Mouse (Mus musculus) lung, embryonic 16.5 days (tissue): ENCODE measurements around the gene Clcn6. TPM values are rescaled to one million over a fixed set of nuclear protein-coding genes. Genes with fewer than 3 reads are reported as not detected.

Experiments used
- ATAC-seq: fragments of 200-750 bp; cut with Nextera tagmentation; 2 replicates; pipeline ENCODE4 v1.8.0; 2017; ENCODE audit warnings: low read depth, mild to moderate bottlenecking, moderate library complexity
- H3K27ac ChIP-seq: fragments of 300-500 bp; sonication (generic); 2 replicates; pipeline ENCODE4 v1.5.1; 2014; ENCODE audit warnings: mild to moderate bottlenecking, control low read depth, low read length
- H3K27me3 ChIP-seq: fragments of 300-500 bp; sonication (generic); 2 replicates; pipeline ENCODE4 v1.6.1; 2014; ENCODE audit warnings: low read depth, low read length, mixed read lengths; ENCODE audit not compliant: control insufficient read depth, insufficient read depth
- H3K36me3 ChIP-seq: fragments of 300-500 bp; sonication (generic); 2 replicates; pipeline ENCODE4 v1.6.1; 2014; ENCODE audit warnings: low read length; ENCODE audit not compliant: control insufficient read depth, insufficient read depth
- H3K4me1 ChIP-seq: fragments of 300-500 bp; sonication (generic); replicated peaks from 2 replicates; pipeline ENCODE4 v1.6.1; 2014; ENCODE audit warnings: low read length, mixed read lengths; ENCODE audit not compliant: control insufficient read depth, insufficient read depth
- H3K4me2 ChIP-seq: fragments of 300-500 bp; sonication (generic); 2 replicates; pipeline ENCODE4 v1.6.1; 2014; ENCODE audit warnings: low read depth, low read length, control low read depth
- H3K4me3 ChIP-seq: fragments of 300-500 bp; sonication (generic); 2 replicates; pipeline ENCODE4 v1.5.1; 2014; ENCODE audit warnings: mild to moderate bottlenecking, low read length, control low read depth
- H3K9ac ChIP-seq: fragments of 300-500 bp; sonication (generic); 2 replicates; pipeline ENCODE4 v1.6.1; 2014; ENCODE audit warnings: low read length, control low read depth
- H3K9me3 ChIP-seq: fragments of 300-500 bp; sonication (generic); 2 replicates; pipeline ENCODE4 v1.6.1; 2016; ENCODE audit warnings: low read length; ENCODE audit not compliant: control insufficient read depth
- WGBS: fragments of 180-500 bp; shearing (Covaris S2); extraction: QIAGEN DNeasy Blood & Tissue Kit; methylation state at CpG from one replicate; pipeline ENCODE4 v1.1.7; 2014; 5-methylcytosine and 5-hydroxymethylcytosine counted together
- polyA plus RNA-seq: library from polyadenylated mRNA; unstranded; fragments of >200 nt; fragmentation: Nextera tagmentation; extraction: Ambion mirVana; gene quantifications from 2 replicates; pipeline ENCODE4 v1.2.1, GENCODE M21; 2015

Gene Clcn6
- polyA plus RNA-seq, 1 experiment from 2014 or later, result 4.5 TPM

GRCm38 (mm10) chr4:147957141-147957540 lies 81.5 kb downstream of the Clcn6 start:
- 0 out of 2 replicates have a peak, but pooled peaks have one; percentile 41 for ATAC-seq
- WGBS, result 41% methylated on average over 11 of the region's 11 CpGs
- Histone ChIP-seq H3K4me2 (no peak overlapping the region), H3K4me3 (no peak overlapping the region), H3K9me3 (no peaks in the 10 kb centered on the region), H3K27me3 (no peaks in the 10 kb centered on the region), H3K9ac (no peak overlapping the region), H3K36me3 (peaks cover 2% of the 10 kb centered on the region; the same call in 1 of the 2 replicates), H3K4me1 (no peaks in the 10 kb centered on the region), H3K27ac (no peak overlapping the region)

Other genes starting within 250 kb of the Clcn6 start
- gene Zfp984, start 229.0 kb downstream of the Clcn6 start, polyA plus RNA-seq, result 5.7 and 6.2 TPM in 2 replicates
- 5.5 and 6.5 TPM in 2 replicates for gene Zfp933, start 190.5 kb downstream of the Clcn6 start, polyA plus RNA-seq
- 47.0 and 48.2 TPM in 2 replicates for gene Miip, start 170.0 kb downstream of the Clcn6 start, polyA plus RNA-seq
- 7.3 and 9.5 TPM in 2 replicates for gene Fv1, start 169.8 kb downstream of the Clcn6 start, polyA plus RNA-seq
- gene Mfn2, start 134.1 kb downstream of the Clcn6 start, polyA plus RNA-seq, result 34.6 and 36.6 TPM in 2 replicates
- 50.8 and 51.4 TPM in 2 replicates for gene Plod1, start 102.1 kb downstream of the Clcn6 start, polyA plus RNA-seq
- gene 2510039O18Rik, start 97.9 kb downstream of the Clcn6 start, polyA plus RNA-seq, result 9.2 and 11.7 TPM in 2 replicates
- gene Nppb, start 53.0 kb downstream of the Clcn6 start, polyA plus RNA-seq, result 2.9 and 4.2 TPM in 2 replicates
- gene Nppa, start 38.1 kb downstream of the Clcn6 start, polyA plus RNA-seq, result 122 and 163 TPM in 2 replicates
- 21.3 and 26.2 TPM in 2 replicates for gene Mthfr, start 256 bp upstream of the Clcn6 start, polyA plus RNA-seq
- 16.3 and 17.8 TPM in 2 replicates for gene Agtrap, start 49.2 kb upstream of the Clcn6 start, polyA plus RNA-seq
- 47.6 and 50.2 TPM in 2 replicates for gene Mad2l2, start 91.6 kb upstream of the Clcn6 start, polyA plus RNA-seq
- 0.08 and 0.10 TPM in 2 replicates for gene Draxin, start 91.9 kb upstream of the Clcn6 start, polyA plus RNA-seq
- gene Fbxo6, start 113.3 kb upstream of the Clcn6 start, polyA plus RNA-seq, result 13.7 and 17.3 TPM in 2 replicates
- gene Fbxo44, start 121.7 kb upstream of the Clcn6 start, polyA plus RNA-seq, result 11.9 and 12.1 TPM in 2 replicates
- gene Fbxo2, start 121.8 kb upstream of the Clcn6 start, polyA plus RNA-seq, result 0.50 and 1.4 TPM in 2 replicates
- 0.04 and 0.08 TPM in 2 replicates for gene Disp3, start 249.1 kb upstream of the Clcn6 start, polyA plus RNA-seq